Mouse (Mus musculus) hindbrain, embryonic 16.5 days (tissue): Measurements from ENCODE around the gene Atp6v1e1. TPM values are rescaled to one million over a fixed set of nuclear protein-coding genes. Genes with fewer than 3 reads are reported as not detected.

Experiments
- ATAC-seq: fragments of 200-750 bp; cut with Nextera tagmentation; 2 replicates; pipeline ENCODE4 v1.8.0; 2017; ENCODE audit warnings: moderate TSS enrichment, moderate library complexity
- H3K27ac ChIP-seq: fragments of 300-500 bp; sonication (generic); 2 replicates; pipeline ENCODE4 v1.5.1; 2014; ENCODE audit warnings: low read depth, mild to moderate bottlenecking, control low read depth, low read length, moderate library complexity
- H3K27me3 ChIP-seq: fragments of 300-500 bp; sonication (generic); replicated peaks from 2 replicates; pipeline ENCODE4 v1.6.1; 2014; ENCODE audit warnings: low read length; ENCODE audit not compliant: control insufficient read depth, insufficient read depth
- H3K36me3 ChIP-seq: fragments of 300-500 bp; sonication (generic); 2 replicates; pipeline ENCODE4 v1.6.1; 2014; ENCODE audit warnings: mild to moderate bottlenecking, low read length, moderate library complexity, mixed read lengths; ENCODE audit not compliant: control insufficient read depth, insufficient read depth
- H3K4me1 ChIP-seq: fragments of 300-500 bp; sonication (generic); 2 replicates; pipeline ENCODE4 v1.6.1; 2014; ENCODE audit warnings: low read depth, low read length; ENCODE audit not compliant: control insufficient read depth, insufficient read depth
- H3K4me2 ChIP-seq: fragments of 300-500 bp; sonication (generic); 2 replicates; pipeline ENCODE4 v1.6.1; 2014; ENCODE audit warnings: mild to moderate bottlenecking, low read length, control low read depth, moderate library complexity
- H3K4me3 ChIP-seq: fragments of 300-500 bp; sonication (generic); 2 replicates; pipeline ENCODE4 v1.5.1; 2014; ENCODE audit warnings: mild to moderate bottlenecking, low read length, control low read depth, moderate library complexity
- H3K9ac ChIP-seq: fragments of 300-500 bp; sonication (generic); 2 replicates; pipeline ENCODE4 v1.6.1; 2014; ENCODE audit warnings: low read depth, mild to moderate bottlenecking, control low read depth, low read length, moderate library complexity
- H3K9me3 ChIP-seq: fragments of 300-500 bp; sonication (generic); 2 replicates; pipeline ENCODE4 v1.6.1; 2014; ENCODE audit warnings: mild to moderate bottlenecking, low read length, moderate library complexity; ENCODE audit not compliant: control insufficient read depth
- WGBS: fragments of 180-500 bp; shearing (Covaris S2); extraction: QIAGEN DNeasy Blood & Tissue Kit; methylation state at CpG from one replicate; pipeline ENCODE4 v1.1.7; 2014; 5-methylcytosine and 5-hydroxymethylcytosine counted together
- polyA plus RNA-seq: library from polyadenylated mRNA; unstranded; fragments of >200 nt; fragmentation: Nextera tagmentation; extraction: Ambion mirVana; gene quantifications from 2 replicates; pipeline ENCODE4 v1.2.1, GENCODE M21; 2015

Atp6v1e1 gene
- polyA plus RNA-seq, 1 experiment from 2014 or later: 313 TPM

DNA sequence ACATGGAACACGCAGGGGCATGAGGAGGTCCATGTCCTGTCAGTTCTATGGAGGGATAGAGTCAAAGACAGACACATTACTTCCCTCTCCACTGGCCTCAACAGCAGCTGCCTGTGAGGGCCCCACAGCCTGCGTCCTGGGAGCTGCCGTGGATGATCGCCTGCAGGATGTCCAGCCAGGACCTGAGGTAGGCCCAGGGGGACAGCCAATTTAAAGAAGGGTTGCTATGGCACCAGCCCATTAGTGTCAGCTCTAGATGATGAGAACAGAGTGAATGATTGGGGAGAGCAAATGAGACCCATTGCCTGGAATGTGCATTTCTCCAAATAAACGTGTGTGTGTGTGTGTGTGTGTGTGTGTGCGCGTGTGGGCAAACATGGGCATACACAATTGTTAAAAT is 38.2 kb downstream of the Atp6v1e1 start:
- Histone ChIP-seq H3K4me3 (no peak overlapping the region), H3K36me3 (0 out of 2 replicates have a peak, but pooled peaks cover 2% of the 10 kb centered on the region), H3K9ac (no peak overlapping the region), H3K4me2 (no peak overlapping the region), H3K27me3 (no peaks in the 10 kb centered on the region), H3K9me3 (no peaks in the 10 kb centered on the region), H3K27ac (no peak overlapping the region), H3K4me1 (no peaks in the 10 kb centered on the region)
- 41% methylated on average over 7 of the region's 7 CpGs for WGBS
- ATAC-seq: 0 out of 2 replicates have a peak, but pooled peaks have one; percentile 41

DNA sequence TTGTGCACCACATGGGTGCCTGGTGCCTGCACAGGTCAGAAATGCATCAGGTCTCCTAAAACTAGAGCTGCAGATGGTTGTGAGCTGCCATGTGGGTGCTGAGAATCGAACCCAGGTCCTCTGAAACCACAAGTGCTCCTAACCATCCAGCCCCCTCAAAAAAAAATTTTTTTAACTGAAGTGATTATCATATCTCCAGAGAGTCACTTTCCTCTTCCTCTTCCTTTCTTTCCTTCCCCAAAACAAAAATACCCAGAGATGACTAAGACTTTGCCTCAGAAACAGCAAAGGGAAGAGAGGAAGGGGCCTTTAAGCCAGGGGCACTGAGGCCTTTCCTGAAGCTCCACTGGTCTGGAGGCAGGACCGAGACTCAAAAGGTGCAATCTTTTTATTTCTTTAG is 39.6 kb downstream of the Atp6v1e1 start:
- ATAC-seq: no peak
- H3K4me2 ChIP-seq: no peak overlapping the region
- H3K9me3 ChIP-seq: no peaks in the 10 kb centered on the region
- no peak overlapping the region for H3K4me3 ChIP-seq
- no peak overlapping the region for H3K27ac ChIP-seq
- no peaks in the 10 kb centered on the region for H3K36me3 ChIP-seq
- H3K27me3 ChIP-seq: no peaks in the 10 kb centered on the region
- no peaks in the 10 kb centered on the region for H3K4me1 ChIP-seq
- WGBS: 91% methylated on average over 2 of the region's 2 CpGs
- H3K9ac ChIP-seq: no peak overlapping the region

DNA sequence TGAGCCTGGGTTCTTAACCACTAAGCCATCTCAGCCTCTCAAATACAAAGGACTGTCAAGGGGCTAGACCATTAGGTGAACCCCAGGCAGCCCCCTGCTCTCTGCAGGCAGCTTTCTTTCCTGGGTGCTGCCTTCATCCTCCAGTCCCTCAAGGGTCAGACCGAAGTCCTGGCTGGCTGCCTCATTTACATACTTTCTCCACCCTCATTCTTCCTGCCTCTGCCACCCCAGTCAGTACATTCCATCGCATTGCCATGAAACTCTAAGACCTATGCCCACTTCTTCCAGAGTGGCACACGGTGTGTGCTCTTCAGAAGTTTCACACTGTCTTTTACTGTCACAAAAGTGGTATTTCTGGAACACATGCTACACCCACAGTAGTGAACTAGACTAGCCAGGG is 44.4 kb downstream of the Atp6v1e1 start:
- H3K9me3 ChIP-seq: no peaks in the 10 kb centered on the region
- ATAC-seq: no peak
- no peak overlapping the region for H3K27ac ChIP-seq
- H3K4me1 ChIP-seq: peaks cover 5% of the 10 kb centered on the region; the same call in 1 of the 2 replicates
- H3K27me3 ChIP-seq: no peaks in the 10 kb centered on the region
- no peak overlapping the region for H3K9ac ChIP-seq
- no peak overlapping the region for H3K4me2 ChIP-seq
- no peaks in the 10 kb centered on the region for H3K36me3 ChIP-seq
- 65% methylated on average over 3 of the region's 3 CpGs for WGBS
- H3K4me3 ChIP-seq: no peak overlapping the region

DNA sequence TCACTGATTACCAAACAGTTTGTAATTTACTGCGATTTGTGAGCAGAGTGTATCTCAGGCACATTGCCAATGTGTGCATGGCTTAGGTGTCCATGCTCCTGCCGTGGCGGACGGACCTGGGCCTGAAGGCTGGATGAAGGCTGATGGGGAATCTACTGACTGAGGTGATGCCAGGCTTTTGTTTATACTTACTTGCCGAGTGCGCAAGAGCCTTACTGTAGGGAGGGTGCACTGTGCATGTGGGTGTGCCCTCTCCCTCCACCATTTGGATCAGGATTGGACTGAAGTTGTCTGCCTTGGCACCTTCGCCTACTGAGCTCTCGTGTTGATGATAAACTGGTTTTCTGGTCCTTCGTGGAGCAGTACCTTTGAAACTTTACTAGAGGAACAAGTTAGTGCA is 45.1 kb downstream of the Atp6v1e1 start:
- H3K4me1 ChIP-seq: peaks cover 9% of the 10 kb centered on the region; the same call in 1 of the 2 replicates
- no peak for ATAC-seq
- H3K9ac ChIP-seq: no peak overlapping the region
- no peak overlapping the region for H3K4me2 ChIP-seq
- H3K27me3 ChIP-seq: no peaks in the 10 kb centered on the region
- WGBS: 90% methylated on average over 9 of the region's 9 CpGs
- no peak overlapping the region for H3K4me3 ChIP-seq
- H3K36me3 ChIP-seq: no peaks in the 10 kb centered on the region
- no peak overlapping the region for H3K27ac ChIP-seq
- H3K9me3 ChIP-seq: no peaks in the 10 kb centered on the region

DNA sequence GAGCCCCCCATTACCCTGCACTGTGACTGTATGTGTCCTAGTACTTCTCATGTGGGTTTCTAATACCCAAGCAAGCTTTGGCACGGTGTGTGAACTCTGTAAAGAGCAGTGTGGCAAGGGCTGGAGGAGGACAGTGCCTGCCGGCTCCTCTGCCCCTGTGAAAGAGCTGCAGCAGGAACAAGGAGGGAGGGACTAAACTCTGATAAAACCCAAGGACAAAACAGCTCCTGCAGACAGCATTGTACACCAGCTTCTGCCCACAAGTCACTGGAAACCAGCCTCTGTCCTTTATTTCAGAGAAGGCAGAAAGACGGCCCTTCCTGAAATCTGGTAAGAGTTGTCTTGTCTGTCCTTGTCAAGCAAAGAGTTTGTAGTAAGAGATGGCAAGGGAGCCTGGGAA is 46.3 kb downstream of the Atp6v1e1 start:
- no peak overlapping the region for H3K27ac ChIP-seq
- 0 out of 2 replicates have a peak overlapping the region, but pooled peaks have one; percentile 1 for H3K4me2 ChIP-seq
- H3K9ac ChIP-seq: no peak overlapping the region
- H3K4me3 ChIP-seq: no peak overlapping the region
- H3K9me3 ChIP-seq: no peaks in the 10 kb centered on the region
- H3K27me3 ChIP-seq: no peaks in the 10 kb centered on the region
- no peaks in the 10 kb centered on the region for H3K36me3 ChIP-seq
- ATAC-seq: no peak
- 88% methylated on average over 3 of the region's 3 CpGs for WGBS
- peaks cover 9% of the 10 kb centered on the region; the same call in 1 of the 2 replicates for H3K4me1 ChIP-seq

DNA sequence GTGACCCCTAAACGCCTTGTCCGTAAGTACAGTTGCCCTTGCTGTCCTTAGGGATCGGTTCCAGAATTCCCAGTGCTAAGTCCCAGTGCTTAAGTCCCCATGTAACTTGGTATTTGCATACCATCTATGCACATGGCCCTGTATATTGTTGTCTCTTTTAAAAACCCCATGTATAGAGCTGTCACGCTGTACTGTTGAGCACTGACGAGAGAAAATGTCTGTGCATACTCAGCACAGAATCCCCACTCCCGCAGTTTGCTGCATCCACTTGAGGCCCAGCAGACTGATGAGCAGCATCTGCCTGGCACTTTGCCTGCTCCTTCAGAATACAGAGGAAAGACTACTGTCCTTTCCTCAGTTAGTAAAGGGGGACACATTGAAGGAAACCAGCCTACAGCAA is 48.8 kb downstream of the Atp6v1e1 start:
- Histone ChIP-seq H3K9me3 (no peaks in the 10 kb centered on the region), H3K27ac (peak overlapping the region; percentile 78), H3K27me3 (no peaks in the 10 kb centered on the region), H3K4me3 (peak overlapping the region; percentile 1; the same call in 1 of the 2 replicates), H3K4me2 (peak overlapping the region; percentile 33), H3K9ac (no peak overlapping the region), H3K4me1 (peaks cover 9% of the 10 kb centered on the region; the same call in 1 of the 2 replicates), H3K36me3 (no peaks in the 10 kb centered on the region)
- ATAC-seq: peak; percentile 24; the same call in 1 of the 2 replicates
- WGBS: 45% methylated on average over 6 of the region's 6 CpGs

DNA sequence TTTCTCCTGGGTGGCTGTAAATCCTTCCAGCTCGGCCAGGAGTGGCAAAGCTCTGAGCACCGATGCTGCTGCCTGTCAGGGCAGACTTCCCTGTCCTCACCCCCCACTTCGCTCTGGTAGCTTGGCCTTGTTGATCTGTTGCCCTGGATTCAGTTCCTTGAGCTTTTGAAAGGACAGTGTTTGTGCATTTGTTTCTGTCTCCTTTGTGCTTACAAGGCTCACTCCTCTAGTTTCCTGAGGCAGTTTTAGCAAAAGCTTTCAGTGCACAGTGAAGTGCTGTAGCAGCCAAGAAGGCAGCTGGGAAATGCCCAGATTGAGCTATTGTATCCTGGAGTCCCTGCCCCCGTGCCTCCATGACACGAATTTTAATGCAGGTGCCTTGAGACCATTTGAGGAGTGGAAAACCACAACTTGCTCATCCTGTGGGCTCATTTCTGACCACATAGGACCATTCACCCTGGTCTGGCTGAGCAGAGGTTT is 49.4 kb downstream of the Atp6v1e1 start, which contains the start of gene Slc25a18:
Gene Slc25a18, plus strand, starts transcription at position 430 of the 480 bp plus-strand sequence.
- H3K36me3 ChIP-seq: no peaks in the 10 kb centered on the region
- H3K9ac ChIP-seq: peak within 1 kb of the TSS; percentile 17; the same call in 1 of the 2 replicates
- H3K4me2 ChIP-seq: peak within 1 kb of the TSS; percentile 33
- peak; percentile 94 for ATAC-seq
- 17% methylated on average over 5 of the region's 5 CpGs for WGBS
- peak within 1 kb of the TSS; percentile 1; the same call in 1 of the 2 replicates for H3K4me3 ChIP-seq
- no peaks in the 10 kb centered on the region for H3K9me3 ChIP-seq
- H3K4me1 ChIP-seq: peaks cover 9% of the 10 kb centered on the region; the same call in 1 of the 2 replicates
- H3K27ac ChIP-seq: peak within 1 kb of the TSS; percentile 78
- no peaks in the 10 kb centered on the region for H3K27me3 ChIP-seq

DNA sequence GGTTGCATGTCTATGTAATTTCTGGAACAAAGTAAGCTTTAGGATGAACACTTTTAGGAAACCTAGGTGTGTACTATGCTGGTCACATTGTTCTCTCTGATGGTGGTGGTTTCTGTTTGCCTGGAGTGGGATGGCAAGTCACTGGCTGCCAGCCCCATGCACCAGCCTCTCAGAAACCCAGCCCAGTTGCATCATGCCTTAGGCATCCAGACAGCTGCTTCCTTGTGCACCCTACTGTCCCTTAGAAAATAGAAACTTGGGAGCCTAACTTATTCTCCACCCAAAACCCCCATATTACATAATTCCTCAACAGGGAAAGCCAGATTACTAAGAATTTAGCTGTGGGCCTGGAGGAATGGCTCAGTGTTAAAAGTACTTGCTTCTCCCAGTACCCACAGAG is 50.6 kb downstream of the Atp6v1e1 start:
- peak overlapping the region; percentile 9; the same call in 1 of the 2 replicates for H3K27ac ChIP-seq
- no peaks in the 10 kb centered on the region for H3K27me3 ChIP-seq
- H3K36me3 ChIP-seq: no peaks in the 10 kb centered on the region
- H3K4me2 ChIP-seq: no peak overlapping the region
- H3K4me3 ChIP-seq: no peak overlapping the region
- ATAC-seq: no peak
- no peaks in the 10 kb centered on the region for H3K9me3 ChIP-seq
- H3K4me1 ChIP-seq: peaks cover 9% of the 10 kb centered on the region; the same call in 1 of the 2 replicates
- H3K9ac ChIP-seq: no peak overlapping the region

DNA sequence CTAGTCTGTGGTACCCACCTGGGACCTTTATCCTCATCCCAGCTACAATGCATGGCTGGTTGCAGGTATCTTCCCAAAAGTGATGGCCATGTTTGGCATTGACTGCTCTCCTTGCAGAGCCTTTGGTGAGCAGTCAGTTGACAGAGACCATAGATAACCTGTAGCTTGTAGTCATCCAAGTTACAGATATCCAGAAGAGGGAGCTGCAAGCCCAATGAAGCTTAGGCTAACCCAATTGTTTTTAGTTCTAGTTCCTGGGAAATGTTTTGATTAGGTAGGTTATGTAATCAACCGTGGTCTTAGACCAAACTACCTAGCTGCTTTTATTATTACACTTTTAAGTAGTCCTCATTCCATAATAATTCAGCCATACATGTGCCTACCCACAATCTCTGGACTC is 51.2 kb downstream of the Atp6v1e1 start:
- no peak for ATAC-seq
- H3K27ac ChIP-seq: no peak overlapping the region
- no peaks in the 10 kb centered on the region for H3K36me3 ChIP-seq
- H3K9ac ChIP-seq: no peak overlapping the region
- peaks cover 9% of the 10 kb centered on the region; the same call in 1 of the 2 replicates for H3K4me1 ChIP-seq
- no peaks in the 10 kb centered on the region for H3K9me3 ChIP-seq
- H3K4me3 ChIP-seq: no peak overlapping the region
- WGBS: 81% methylated on average over 1 of the region's 1 CpGs
- H3K27me3 ChIP-seq: no peaks in the 10 kb centered on the region
- no peak overlapping the region for H3K4me2 ChIP-seq
